In genomic region chr11:106129477-106129876, GRCm38 (mm10) we compare ENCODE assay signal across 26 mouse cellular contexts. TPM values are rescaled to one million over a fixed set of nuclear protein-coding genes. Genes with fewer than 3 reads are reported as not detected.
DNase-seq lines count a peak whose midpoint lies in the region; ATAC-seq and TF ChIP-seq lines count a peak whose summit lies in the region.
"Had no signal": no experiment of that assay in that cellular context is flagged by ENCODE, and none has a peak within 500 bp of the region (broad histone marks: within the 10 kb centered on the region; RNA-seq: fewer than 3 reads in every experiment).

No protein-coding gene starts in this region.

- no peaks in the 10 kb centered on the region for H3K9me3 ChIP-seq in liver, embryonic 13.5 days (replicated peaks)
- no peaks in the 10 kb centered on the region for H3K9me3 ChIP-seq in liver, postnatal 0 days (ENCODE audit: low read length)
- no peaks in the 10 kb centered on the region for H3K9me3 ChIP-seq in forebrain, embryonic 11.5 days (ENCODE audit: control insufficient read depth, low read length)
- H3K9me3 ChIP-seq: embryonic facial prominence, embryonic 12.5 days; forebrain, embryonic 12.5 days; hindbrain, embryonic 12.5 days had no signal

- WGBS in liver, embryonic 13.5 days (ENCODE audit: insufficient replicate concordance): 20% methylated on average over 1 of the region's 1 CpGs
- 32% methylated on average over 1 of the region's 1 CpGs for WGBS in liver, postnatal 0 days (ENCODE audit: insufficient replicate concordance)
- 89% methylated on average over 1 of the region's 1 CpGs for WGBS in forebrain, embryonic 11.5 days

- no peak overlapping the region for H3K4me2 ChIP-seq in liver, embryonic 13.5 days
- H3K4me2 ChIP-seq in liver, postnatal 0 days (ENCODE audit: low read depth, low read length): no peak overlapping the region
- no peak overlapping the region for H3K4me2 ChIP-seq in forebrain, embryonic 11.5 days (ENCODE audit: low read depth, low read length, severe bottlenecking)
- H3K4me2 ChIP-seq: embryonic facial prominence, embryonic 12.5 days; forebrain, embryonic 12.5 days; hindbrain, embryonic 12.5 days had no signal

- no peak overlapping the region for H3K27ac ChIP-seq in liver, embryonic 13.5 days
- H3K27ac ChIP-seq in liver, postnatal 0 days (ENCODE audit: low read depth): no peak overlapping the region
- H3K27ac ChIP-seq in forebrain, embryonic 11.5 days (ENCODE audit: low read depth, low read length): no peak overlapping the region
- H3K27ac ChIP-seq: embryonic facial prominence, embryonic 12.5 days; forebrain, embryonic 12.5 days; hindbrain, embryonic 12.5 days had no signal

- H3K9ac ChIP-seq in liver, embryonic 13.5 days: no peak overlapping the region
- no peak overlapping the region for H3K9ac ChIP-seq in liver, postnatal 0 days (replicated peaks)
- no peak overlapping the region for H3K9ac ChIP-seq in forebrain, embryonic 11.5 days (ENCODE audit: low read length)
- H3K9ac ChIP-seq: embryonic facial prominence, embryonic 12.5 days; forebrain, embryonic 12.5 days; hindbrain, embryonic 12.5 days had no signal

- no peak for TF ChIP-seq CTCF in liver, postnatal 0 days (IDR thresholded peaks at IDR 0.05; ENCODE audit: low read depth)

- H3K4me3 ChIP-seq in liver, embryonic 13.5 days (replicated peaks): no peak overlapping the region
- H3K4me3 ChIP-seq in liver, postnatal 0 days (ENCODE audit: low read depth, low read length): no peak overlapping the region
- H3K4me3 ChIP-seq in forebrain, embryonic 11.5 days (ENCODE audit: low read depth, low read length): no peak overlapping the region
- H3K4me3 ChIP-seq: embryonic facial prominence, embryonic 12.5 days; forebrain, embryonic 12.5 days; hindbrain, embryonic 12.5 days had no signal

- 0 out of 2 replicates have a peak, but pooled peaks cover 5% of the 10 kb centered on the region for H3K36me3 ChIP-seq in liver, embryonic 13.5 days
- peaks cover 13% of the 10 kb centered on the region for H3K36me3 ChIP-seq in liver, postnatal 0 days (replicated peaks; ENCODE audit: insufficient read depth, low read length)
- no peaks in the 10 kb centered on the region; the same call in 1 of the 2 replicates for H3K36me3 ChIP-seq in forebrain, embryonic 11.5 days (ENCODE audit: control insufficient read depth, insufficient read depth, low read length)

- H3K27me3 ChIP-seq in liver, embryonic 13.5 days: no peaks in the 10 kb centered on the region
- no peaks in the 10 kb centered on the region for H3K27me3 ChIP-seq in liver, postnatal 0 days (ENCODE audit: insufficient read depth, low read length)
- H3K27me3 ChIP-seq in forebrain, embryonic 11.5 days (ENCODE audit: control insufficient read depth, insufficient read depth, low read length): no peaks in the 10 kb centered on the region
- H3K27me3 ChIP-seq: CH12.LX; embryonic facial prominence, embryonic 12.5 days; forebrain, embryonic 12.5 days; hindbrain, embryonic 12.5 days had no signal

- DNase-seq in 416B (ENCODE audit: low read depth) (peak; percentile 63), MEL-GATA-1-ER (ENCODE audit: extremely low read depth, low read depth) (peak; percentile 87)
- DNase-seq in liver, embryonic 13.5 days: no peak
- no peak for DNase-seq in liver, postnatal 0 days
- no peak for DNase-seq in embryo, embryonic 10 days (ENCODE audit: low spot score)
- DNase-seq in layer of hippocampus, postnatal 14 days (ENCODE audit: low spot score in 2 of 2): no peak
- DNase-seq in heart, adult 18-20 months: no peak
- DNase-seq in forebrain, embryonic 11.5 days (ENCODE audit: low spot score): no peak
- DNase-seq: adrenal gland, postnatal 10 days; cerebellum, adult 18-20 months; cerebellum, adult 9-11 months; gastrocnemius, postnatal 14 days; heart, postnatal 10 days; heart, postnatal 4 days had no signal

- peaks cover 25% of the 10 kb centered on the region for H3K4me1 ChIP-seq in liver, embryonic 13.5 days (replicated peaks)
- H3K4me1 ChIP-seq in liver, postnatal 0 days (ENCODE audit: insufficient read depth): peaks cover 5% of the 10 kb centered on the region; the same call in 1 of the 2 replicates
- H3K4me1 ChIP-seq in forebrain, embryonic 11.5 days (replicated peaks; ENCODE audit: control insufficient read depth, insufficient read depth, low read length): no peaks in the 10 kb centered on the region
- H3K4me1 ChIP-seq: forebrain, embryonic 12.5 days had no signal

- peak; percentile 73 for ATAC-seq in liver, embryonic 13.5 days (ENCODE audit: low read depth)
- ATAC-seq in liver, postnatal 0 days: peak; percentile 27; the same call in 1 of the 2 replicates
- no peak for ATAC-seq in forebrain, embryonic 11.5 days (replicated peaks; ENCODE audit: low FRiP score)
- ATAC-seq: forebrain, embryonic 16.5 days; hindbrain, embryonic 16.5 days; inflammation-experienced regulatory T-cells, adult 6 months had no signal

- TF ChIP-seq EP300 in liver, postnatal 0 days (IDR thresholded peaks at IDR 0.05; ENCODE audit: low read depth): peak; percentile 67

RNA-seq across cellular contexts. Expression of gene Gm10840, which starts 31.2 kb away (rescaled TPM):
- not detected in 2 replicates for polyA plus RNA-seq in liver, embryonic 13.5 days (2015; fragmentation: Nextera tagmentation; extraction: Ambion mirVana)
- not detected in 2 replicates for polyA plus RNA-seq in liver, postnatal 0 days (2015; fragmentation: Nextera tagmentation; extraction: Ambion mirVana)
- total RNA-seq in layer of hippocampus, postnatal 14 days (2021): not detected
- not detected for total RNA-seq in heart, adult 18-20 months (2021)
- polyA plus RNA-seq in forebrain, embryonic 11.5 days (2014; fragmentation: Nextera tagmentation; extraction: Ambion mirVana): 1.2 TPM in 1 of 2 replicates, not detected in the other
- total RNA-seq: adrenal gland, postnatal 10 days; adrenal gland, postnatal 4 days; CH12.LX; gastrocnemius, postnatal 14 days; heart, adult 8-10 months; heart, postnatal 10 days; heart, postnatal 4 days had no signal
- polyA plus RNA-seq: brain, embryonic 14.5 days; embryonic facial prominence, embryonic 12.5 days; forebrain, embryonic 12.5 days; frontal cortex, adult 2 months; heart, embryonic 14.5 days; hindbrain, embryonic 16.5 days; inflammation-experienced regulatory T-cells, adult 6 months had no signal

RNA-seq across cellular contexts. Expression of gene Limd2, which starts 31.2 kb away (rescaled TPM):
- polyA plus RNA-seq in liver, embryonic 13.5 days (2015; fragmentation: Nextera tagmentation; extraction: Ambion mirVana): 82.2 and 87.8 TPM in 2 replicates
- 77.5 and 77.7 TPM in 2 replicates for polyA plus RNA-seq in liver, postnatal 0 days (2015; fragmentation: Nextera tagmentation; extraction: Ambion mirVana)
- 100 to 1,000 TPM; 139 to 142 TPM for total RNA-seq in layer of hippocampus, postnatal 14 days (2021)
- 10 to 100 TPM in 1 of 2 experiments, 1 to 10 TPM in 1; 3.5 to 12.3 TPM for total RNA-seq in heart, adult 18-20 months (2021)
- polyA plus RNA-seq in forebrain, embryonic 11.5 days (2014; fragmentation: Nextera tagmentation; extraction: Ambion mirVana): 309 and 337 TPM in 2 replicates

RNA-seq across cellular contexts. Expression of gene Map3k3, which starts 45.1 kb away (rescaled TPM):
- polyA plus RNA-seq in liver, embryonic 13.5 days (2015; fragmentation: Nextera tagmentation; extraction: Ambion mirVana): 4.5 and 4.8 TPM in 2 replicates
- 4.6 and 4.7 TPM in 2 replicates for polyA plus RNA-seq in liver, postnatal 0 days (2015; fragmentation: Nextera tagmentation; extraction: Ambion mirVana)
- total RNA-seq in layer of hippocampus, postnatal 14 days (2021): 10 to 100 TPM; 25.5 to 29.3 TPM
- total RNA-seq in heart, adult 18-20 months (2021): 10 to 100 TPM; 35.0 to 37.3 TPM
- 20.6 and 23.5 TPM in 2 replicates for polyA plus RNA-seq in forebrain, embryonic 11.5 days (2014; fragmentation: Nextera tagmentation; extraction: Ambion mirVana)

Comparison
In these comparisons a context has a peak if more than half of its experiments do, and no peak if none do; other contexts are left out.
1. DNase-seq: peak in 416B (single experiment) and MEL-GATA-1-ER (single experiment); none in liver, embryonic 13.5 days (single experiment), liver, postnatal 0 days (single experiment), embryo, embryonic 10 days (single experiment), layer of hippocampus, postnatal 14 days (0 of 2), heart, adult 18-20 months (0 of 2) and forebrain, embryonic 11.5 days (single experiment).